Mouse (Mus musculus): ENCODE data around the gene Polr3gl. TPM values are rescaled to one million over a fixed set of nuclear protein-coding genes. Genes with fewer than 3 reads are reported as not detected.

The Polr3gl gene
- total RNA-seq, 2 experiments from 2014 or later, result 30.4 to 59.5 TPM

- no peak for ATAC-seq (replicated peaks; ENCODE audit: poor library complexity)
Observed at GRCm38 (mm10) chr3:96528506-96528905, 65.5 kb downstream of the Polr3gl start.

Other genes with a start within 250 kb of the Polr3gl start
- not detected in 2 replicates for gene BC107364, start 141.9 kb downstream of the Polr3gl start, total RNA-seq (2015)
- gene BC107364, start 141.9 kb downstream of the Polr3gl start, total RNA-seq (2017), result not detected in 2 replicates
- not detected in 2 replicates for gene Hfe2, start 69.0 kb downstream of the Polr3gl start, total RNA-seq (2015)
- gene Hfe2, start 69.0 kb downstream of the Polr3gl start, total RNA-seq (2017), result not detected in 2 replicates
- 103 and 139 TPM in 2 replicates for gene Txnip, start 36.2 kb downstream of the Polr3gl start, total RNA-seq (2015)
- gene Txnip, start 36.2 kb downstream of the Polr3gl start, total RNA-seq (2017), result 94.6 and 128 TPM in 2 replicates
- gene Gm16253, start 17.2 kb downstream of the Polr3gl start, total RNA-seq (2015), result not detected in 2 replicates
- not detected in 2 replicates for gene Gm16253, start 17.2 kb downstream of the Polr3gl start, total RNA-seq (2017)
- gene Ankrd34a, start 2.5 kb upstream of the Polr3gl start, total RNA-seq (2015), result not detected in 2 replicates
- gene Ankrd34a, start 2.5 kb upstream of the Polr3gl start, total RNA-seq (2017), result not detected in 2 replicates
- 0.89 and 3.0 TPM in 2 replicates for gene Lix1l, start 7.0 kb upstream of the Polr3gl start, total RNA-seq (2015)
- gene Lix1l, start 7.0 kb upstream of the Polr3gl start, total RNA-seq (2017), result 0.83 and 2.3 TPM in 2 replicates
- 116 and 119 TPM in 2 replicates for gene Rbm8a, start 35.8 kb upstream of the Polr3gl start, total RNA-seq (2015)
- gene Rbm8a, start 35.8 kb upstream of the Polr3gl start, total RNA-seq (2017), result 58.2 and 64.5 TPM in 2 replicates
- 26.4 and 30.8 TPM in 2 replicates for gene Pex11b, start 41.2 kb upstream of the Polr3gl start, total RNA-seq (2015)
- 17.5 and 18.9 TPM in 2 replicates for gene Pex11b, start 41.2 kb upstream of the Polr3gl start, total RNA-seq (2017)
- 0.10 TPM in 1 of 2 replicates, not detected in the other for gene Gm42957, start 41.3 kb upstream of the Polr3gl start, total RNA-seq (2015)
- gene Gm42957, start 41.3 kb upstream of the Polr3gl start, total RNA-seq (2017), result not detected in 2 replicates
- gene Itga10, start 51.4 kb upstream of the Polr3gl start, total RNA-seq (2015), result 0.79 and 1.2 TPM in 2 replicates
- 0.07 TPM in 1 of 2 replicates, not detected in the other for gene Itga10, start 51.4 kb upstream of the Polr3gl start, total RNA-seq (2017)
- gene Ankrd35, start 76.0 kb upstream of the Polr3gl start, total RNA-seq (2015), result not detected in 2 replicates
- not detected in 2 replicates for gene Ankrd35, start 76.0 kb upstream of the Polr3gl start, total RNA-seq (2017)
- gene Pias3, start 102.2 kb upstream of the Polr3gl start, total RNA-seq (2015), result 4.0 and 8.1 TPM in 2 replicates
- 2.6 and 6.7 TPM in 2 replicates for gene Pias3, start 102.2 kb upstream of the Polr3gl start, total RNA-seq (2017)
- gene Nudt17, start 114.4 kb upstream of the Polr3gl start, total RNA-seq (2015), result 0.59 TPM in 1 of 2 replicates, not detected in the other
- gene Nudt17, start 114.4 kb upstream of the Polr3gl start, total RNA-seq (2017), result not detected in 2 replicates
- 31.2 and 35.2 TPM in 2 replicates for gene Polr3c, start 133.4 kb upstream of the Polr3gl start, total RNA-seq (2015)
- 19.8 and 27.7 TPM in 2 replicates for gene Polr3c, start 133.4 kb upstream of the Polr3gl start, total RNA-seq (2017)
- 71.4 and 76.5 TPM in 2 replicates for gene Rnf115, start 133.5 kb upstream of the Polr3gl start, total RNA-seq (2015)
- 70.7 and 81.6 TPM in 2 replicates for gene Rnf115, start 133.5 kb upstream of the Polr3gl start, total RNA-seq (2017)
- not detected in 2 replicates for gene Pdzk1, start 235.1 kb upstream of the Polr3gl start, total RNA-seq (2015)
- not detected in 2 replicates for gene Pdzk1, start 235.1 kb upstream of the Polr3gl start, total RNA-seq (2017)
- gene Cd160, start 235.2 kb upstream of the Polr3gl start, total RNA-seq (2015), result 0.98 and 2.1 TPM in 2 replicates
- gene Cd160, start 235.2 kb upstream of the Polr3gl start, total RNA-seq (2017), result 0.57 TPM in 1 of 2 replicates, not detected in the other